Mouse (Mus musculus): ENCODE measurements around the gene Cd24a. TPM values are rescaled to one million over a fixed set of nuclear protein-coding genes. Genes with fewer than 3 reads are reported as not detected.

The Cd24a gene
- 286 and 348 TPM in 2 replicates for polyA plus RNA-seq (2012)

DNA sequence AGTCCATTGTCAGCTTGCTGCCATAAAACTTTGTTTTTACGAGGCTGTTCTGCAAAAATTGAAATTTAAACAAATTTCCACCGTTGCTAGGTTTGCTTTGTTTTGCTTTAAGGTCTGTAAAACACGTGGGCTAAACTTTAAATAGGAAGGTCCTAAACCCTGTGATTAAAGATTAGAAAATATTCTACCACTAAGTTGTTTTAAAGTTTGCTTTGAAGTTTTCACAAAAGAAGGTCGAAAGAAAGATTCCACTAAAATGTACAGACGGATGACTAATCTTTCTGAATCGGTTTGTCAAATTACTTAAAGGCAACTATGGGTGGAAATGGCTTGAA, at the start of gene Cd24a:
Gene Cd24a, plus strand, starts transcription at position 288 of the 335 bp plus-strand sequence.
- H3K9me3 ChIP-seq (ENCODE audit: control insufficient read depth, low read length) = peaks cover 6% of the 10 kb centered on the region
- TF ChIP-seq TAL1 (IDR thresholded peaks at IDR 0.05; ENCODE audit: low read length) = no peak
- TF ChIP-seq GATA1 (IDR thresholded peaks at IDR 0.05; ENCODE audit: low read length) = no peak
- H3K4me1 ChIP-seq (ENCODE audit: control insufficient read depth) = peaks cover 59% of the 10 kb centered on the region
- peaks cover 11% of the 10 kb centered on the region; the same call in 1 of the 2 replicates for H3K27me3 ChIP-seq (ENCODE audit: control insufficient read depth)
- H3K4me3 ChIP-seq (replicated peaks) = peak within 1 kb of the TSS; percentile 70
- H3K36me3 ChIP-seq (ENCODE audit: control insufficient read depth) = peaks cover 46% of the 10 kb centered on the region

- Histone ChIP-seq H3K4me1 (ENCODE audit: control insufficient read depth) (peaks cover 8% of the 10 kb centered on the region), H3K27me3 (ENCODE audit: control insufficient read depth) (no peaks in the 10 kb centered on the region), H3K4me3 (replicated peaks) (no peak overlapping the region), H3K36me3 (ENCODE audit: control insufficient read depth) (peaks cover 57% of the 10 kb centered on the region), H3K9me3 (ENCODE audit: control insufficient read depth, low read length) (no peaks in the 10 kb centered on the region)
- TF ChIP-seq TAL1 (IDR thresholded peaks at IDR 0.05; ENCODE audit: low read length) = no peak
- no peak for TF ChIP-seq GATA1 (IDR thresholded peaks at IDR 0.05; ENCODE audit: low read length)
Observed at GRCm38 (mm10) chr10:43534382-43534781, 43.7 kb upstream of the Cd24a start.

DNA sequence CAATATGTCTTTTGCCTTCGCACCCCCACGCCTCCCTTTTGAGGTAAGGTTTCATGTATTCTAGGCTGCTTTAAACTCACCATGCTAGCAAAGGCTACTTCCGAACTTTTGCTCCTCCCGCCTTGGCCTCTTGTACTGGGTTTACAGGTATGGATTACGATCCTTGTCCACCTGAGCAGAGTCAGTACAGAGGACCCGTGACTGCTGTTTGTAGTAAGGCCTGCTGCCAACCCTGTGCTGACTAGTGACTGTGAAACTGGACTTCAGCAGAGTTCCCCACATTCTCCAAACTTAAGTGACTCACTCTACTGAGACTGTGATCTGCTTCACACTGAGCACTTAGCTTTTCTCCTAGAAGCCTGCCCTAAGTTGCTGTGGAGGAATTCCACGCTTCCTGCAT, 40.4 kb upstream of the Cd24a start:
- Histone ChIP-seq H3K4me1 (ENCODE audit: control insufficient read depth) (peaks cover 27% of the 10 kb centered on the region), H3K4me3 (replicated peaks) (no peak overlapping the region), H3K27me3 (ENCODE audit: control insufficient read depth) (no peaks in the 10 kb centered on the region), H3K36me3 (ENCODE audit: control insufficient read depth) (peaks cover 26% of the 10 kb centered on the region), H3K9me3 (ENCODE audit: control insufficient read depth, low read length) (no peaks in the 10 kb centered on the region)
- no peak for TF ChIP-seq TAL1 (IDR thresholded peaks at IDR 0.05; ENCODE audit: low read length)
- no peak for TF ChIP-seq GATA1 (IDR thresholded peaks at IDR 0.05; ENCODE audit: low read length)

- peaks cover 27% of the 10 kb centered on the region for H3K4me1 ChIP-seq (ENCODE audit: control insufficient read depth)
- TF ChIP-seq GATA1 (IDR thresholded peaks at IDR 0.05; ENCODE audit: low read length) (no peak), TAL1 (IDR thresholded peaks at IDR 0.05; ENCODE audit: low read length) (no peak)
Observed at GRCm38 (mm10) chr10:43538831-43539230, 39.3 kb upstream of the Cd24a start.

DNA sequence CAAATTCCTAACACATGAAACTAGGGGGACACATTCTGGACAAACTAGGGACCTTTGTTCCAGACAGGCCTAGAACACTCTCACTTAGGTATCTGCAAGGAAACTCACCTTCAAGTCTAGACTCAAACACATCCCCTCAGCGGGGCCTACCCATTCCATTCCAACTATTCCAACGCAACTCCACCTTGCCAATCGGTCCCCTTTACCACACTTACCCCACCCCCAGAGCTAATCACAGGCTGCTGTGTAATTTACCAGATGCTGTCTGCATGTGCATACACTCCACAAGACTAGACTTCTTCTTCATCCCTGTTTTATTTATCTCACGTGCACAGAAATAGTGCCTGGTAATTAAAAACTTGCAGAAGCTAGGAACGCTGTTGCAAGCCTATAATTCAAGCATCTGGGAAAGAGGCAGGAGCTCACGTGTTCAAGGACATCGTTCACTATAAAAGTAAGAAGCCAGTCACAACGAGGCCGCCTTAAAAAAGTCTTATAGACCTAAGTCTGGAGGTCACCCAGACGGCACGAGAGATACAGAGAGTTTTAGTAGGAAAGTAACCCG, 38.3 kb upstream of the Cd24a start:
- TF ChIP-seq GATA1 (IDR thresholded peaks at IDR 0.05; ENCODE audit: low read length) (no peak), TAL1 (IDR thresholded peaks at IDR 0.05; ENCODE audit: low read length) (no peak)

More at GRCm38 (mm10) chr10:43538831-43539230, 39.3 kb upstream of the Cd24a start:
- no peaks in the 10 kb centered on the region for H3K27me3 ChIP-seq (ENCODE audit: control insufficient read depth)
- H3K36me3 ChIP-seq (ENCODE audit: control insufficient read depth) = peaks cover 19% of the 10 kb centered on the region
- H3K9me3 ChIP-seq (ENCODE audit: control insufficient read depth, low read length) = no peaks in the 10 kb centered on the region
- H3K4me3 ChIP-seq (replicated peaks) = no peak overlapping the region

GRCm38 (mm10) chr10:43540442-43541152, 37.5 kb upstream of the Cd24a start, which contains the start of gene 1700021F05Rik:
Gene 1700021F05Rik, minus strand, starts transcription at chr10:43540994.
- Histone ChIP-seq H3K27me3 (ENCODE audit: control insufficient read depth) (no peaks in the 10 kb centered on the region), H3K4me1 (ENCODE audit: control insufficient read depth) (peaks cover 27% of the 10 kb centered on the region), H3K4me3 (replicated peaks) (peak within 1 kb of the TSS; percentile 98), H3K36me3 (ENCODE audit: control insufficient read depth) (peaks cover 14% of the 10 kb centered on the region), H3K9me3 (ENCODE audit: control insufficient read depth, low read length) (no peaks in the 10 kb centered on the region)
- TF ChIP-seq GATA1 (IDR thresholded peaks at IDR 0.05; ENCODE audit: low read length) = no peak
- TF ChIP-seq TAL1 (IDR thresholded peaks at IDR 0.05; ENCODE audit: low read length) = no peak

More for the DNA sequence above, 38.3 kb upstream of the Cd24a start:
- Histone ChIP-seq H3K4me1 (ENCODE audit: control insufficient read depth) (peaks cover 27% of the 10 kb centered on the region), H3K4me3 (replicated peaks) (peak overlapping the region; percentile 98), H3K36me3 (ENCODE audit: control insufficient read depth) (peaks cover 19% of the 10 kb centered on the region), H3K9me3 (ENCODE audit: control insufficient read depth, low read length) (no peaks in the 10 kb centered on the region), H3K27me3 (ENCODE audit: control insufficient read depth) (no peaks in the 10 kb centered on the region)

DNA sequence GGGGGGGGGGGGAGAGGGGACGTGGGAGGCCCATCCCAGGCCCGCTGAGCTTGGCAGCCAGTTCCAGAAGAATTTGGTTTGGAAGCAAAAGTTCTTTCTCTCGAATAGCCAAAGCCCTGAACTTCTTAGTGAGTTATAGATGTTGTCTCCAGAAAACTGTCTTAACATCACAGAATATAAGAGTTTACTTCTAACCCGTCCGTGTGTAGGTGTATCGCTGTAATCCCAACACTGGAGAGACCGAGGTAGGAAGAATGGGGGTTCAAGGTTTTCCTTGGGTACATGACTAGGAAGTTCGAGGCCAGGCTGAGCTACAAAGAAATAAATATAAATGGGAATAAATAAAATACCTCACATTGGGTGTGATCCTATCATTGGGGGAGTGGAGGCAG, 36.9 kb upstream of the Cd24a start:
- Histone ChIP-seq H3K9me3 (ENCODE audit: control insufficient read depth, low read length) (no peaks in the 10 kb centered on the region), H3K27me3 (ENCODE audit: control insufficient read depth) (no peaks in the 10 kb centered on the region), H3K36me3 (ENCODE audit: control insufficient read depth) (peaks cover 10% of the 10 kb centered on the region), H3K4me3 (replicated peaks) (peak overlapping the region; percentile 98), H3K4me1 (ENCODE audit: control insufficient read depth) (peaks cover 27% of the 10 kb centered on the region)
- TF ChIP-seq TAL1 (IDR thresholded peaks at IDR 0.05; ENCODE audit: low read length) (no peak), GATA1 (IDR thresholded peaks at IDR 0.05; ENCODE audit: low read length) (no peak)

DNA sequence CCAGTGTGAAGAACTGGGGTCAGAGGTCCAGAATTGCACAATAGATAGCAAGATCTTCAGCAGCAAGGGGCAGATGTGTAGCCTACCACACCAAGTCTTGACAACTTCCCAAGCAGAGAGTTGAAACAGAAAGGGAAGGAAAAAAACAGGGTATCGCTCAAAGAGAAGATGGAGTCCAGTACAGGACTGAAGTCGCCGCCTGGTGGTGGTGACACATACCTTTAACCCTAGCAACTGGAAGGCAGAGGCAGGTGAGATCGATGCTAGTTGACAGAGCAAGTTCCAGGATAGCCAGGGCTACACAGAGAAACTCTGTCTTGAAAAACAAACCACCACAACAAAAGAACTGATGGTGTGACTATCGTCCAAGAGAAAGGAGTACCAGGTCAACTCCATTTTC, 28.7 kb upstream of the Cd24a start:
- H3K27me3 ChIP-seq (ENCODE audit: control insufficient read depth) = no peaks in the 10 kb centered on the region
- peaks cover 5% of the 10 kb centered on the region for H3K9me3 ChIP-seq (ENCODE audit: control insufficient read depth, low read length)
- TF ChIP-seq GATA1 (IDR thresholded peaks at IDR 0.05; ENCODE audit: low read length) = no peak
- TF ChIP-seq TAL1 (IDR thresholded peaks at IDR 0.05; ENCODE audit: low read length) = no peak
- no peak overlapping the region for H3K4me3 ChIP-seq (replicated peaks)
- H3K4me1 ChIP-seq (ENCODE audit: control insufficient read depth) = no peaks in the 10 kb centered on the region
- H3K36me3 ChIP-seq (ENCODE audit: control insufficient read depth) = no peaks in the 10 kb centered on the region

DNA sequence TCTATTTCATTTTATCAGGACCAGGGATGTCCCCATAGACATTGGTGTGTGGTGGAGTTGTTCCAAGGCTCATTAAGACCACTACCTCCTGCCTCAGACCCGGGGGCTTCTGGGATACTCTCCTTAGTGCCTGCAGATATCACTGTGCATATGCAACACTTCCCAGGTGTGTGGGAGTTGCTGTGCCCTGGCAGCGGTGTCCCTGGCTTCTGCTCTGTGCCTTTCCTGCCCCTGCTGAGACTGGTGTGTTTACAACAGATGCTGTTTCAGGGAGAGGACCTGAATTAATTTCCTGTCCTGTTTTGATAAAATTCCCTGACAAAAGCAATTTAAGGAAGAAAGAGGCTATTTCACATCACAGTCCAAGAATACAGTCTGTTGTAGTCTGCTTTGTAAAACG, 27.2 kb upstream of the Cd24a start:
- no peaks in the 10 kb centered on the region for H3K4me1 ChIP-seq (ENCODE audit: control insufficient read depth)
- H3K36me3 ChIP-seq (ENCODE audit: control insufficient read depth) = no peaks in the 10 kb centered on the region
- TF ChIP-seq TAL1 (IDR thresholded peaks at IDR 0.05; ENCODE audit: low read length) = no peak
- TF ChIP-seq GATA1 (IDR thresholded peaks at IDR 0.05; ENCODE audit: low read length) = no peak
- no peaks in the 10 kb centered on the region for H3K27me3 ChIP-seq (ENCODE audit: control insufficient read depth)
- no peak overlapping the region for H3K4me3 ChIP-seq (replicated peaks)
- H3K9me3 ChIP-seq (ENCODE audit: control insufficient read depth, low read length) = peaks cover 5% of the 10 kb centered on the region
